Mouse (Mus musculus) limb, embryonic 15.5 days (tissue): ENCODE measurements around the gene Cnksr2. TPM values are rescaled to one million over a fixed set of nuclear protein-coding genes. Genes with fewer than 3 reads are reported as not detected.

Experiments
- ATAC-seq: fragments of 200-750 bp; cut with Nextera tagmentation; 2 replicates; pipeline ENCODE4 v1.8.0; 2017; ENCODE audit warnings: low read depth, moderate TSS enrichment; ENCODE audit not compliant: insufficient number of reproducible peaks, low FRiP score, low TSS enrichment
- H3K27ac ChIP-seq: fragments of 300-500 bp; sonication (generic); 2 replicates; pipeline ENCODE4 v1.5.1; 2015; ENCODE audit warnings: moderate library complexity, mild to moderate bottlenecking, inconsistent platforms
- H3K27me3 ChIP-seq: fragments of 300-500 bp; sonication (generic); 2 replicates; pipeline ENCODE4 v1.6.1; 2015; ENCODE audit warnings: inconsistent platforms
- H3K36me3 ChIP-seq: fragments of 300-500 bp; sonication (generic); 2 replicates; pipeline ENCODE4 v1.6.1; 2015; ENCODE audit warnings: inconsistent platforms
- H3K4me1 ChIP-seq: fragments of 300-500 bp; sonication (generic); 2 replicates; pipeline ENCODE4 v1.6.1; 2015; ENCODE audit warnings: inconsistent platforms
- H3K4me2 ChIP-seq: fragments of 300-500 bp; sonication (generic); 2 replicates; pipeline ENCODE4 v1.6.1; 2015; ENCODE audit warnings: mild to moderate bottlenecking, inconsistent platforms
- H3K4me3 ChIP-seq: fragments of 300-500 bp; sonication (generic); 2 replicates; pipeline ENCODE4 v1.5.1; 2015; ENCODE audit warnings: mild to moderate bottlenecking, inconsistent platforms
- H3K9ac ChIP-seq: fragments of 300-500 bp; sonication (generic); 2 replicates; pipeline ENCODE4 v1.6.1; 2015; ENCODE audit warnings: inconsistent platforms
- H3K9me3 ChIP-seq: fragments of 300-500 bp; sonication (generic); 2 replicates; pipeline ENCODE4 v1.6.1; 2016; ENCODE audit warnings: inconsistent platforms
- WGBS: fragments of 180-500 bp; shearing (Covaris S2); methylation state at CpG from one replicate; pipeline ENCODE4 v1.1.7; 2015; 5-methylcytosine and 5-hydroxymethylcytosine counted together
- polyA plus RNA-seq: library from polyadenylated mRNA; unstranded; fragments of >200 nt; fragmentation: Nextera tagmentation; extraction: Ambion mirVana; gene quantifications from 2 replicates; pipeline ENCODE4 v1.2.1, GENCODE M21; 2015

The Cnksr2 gene
- 1.6 and 1.8 TPM in 2 replicates for polyA plus RNA-seq

DNA sequence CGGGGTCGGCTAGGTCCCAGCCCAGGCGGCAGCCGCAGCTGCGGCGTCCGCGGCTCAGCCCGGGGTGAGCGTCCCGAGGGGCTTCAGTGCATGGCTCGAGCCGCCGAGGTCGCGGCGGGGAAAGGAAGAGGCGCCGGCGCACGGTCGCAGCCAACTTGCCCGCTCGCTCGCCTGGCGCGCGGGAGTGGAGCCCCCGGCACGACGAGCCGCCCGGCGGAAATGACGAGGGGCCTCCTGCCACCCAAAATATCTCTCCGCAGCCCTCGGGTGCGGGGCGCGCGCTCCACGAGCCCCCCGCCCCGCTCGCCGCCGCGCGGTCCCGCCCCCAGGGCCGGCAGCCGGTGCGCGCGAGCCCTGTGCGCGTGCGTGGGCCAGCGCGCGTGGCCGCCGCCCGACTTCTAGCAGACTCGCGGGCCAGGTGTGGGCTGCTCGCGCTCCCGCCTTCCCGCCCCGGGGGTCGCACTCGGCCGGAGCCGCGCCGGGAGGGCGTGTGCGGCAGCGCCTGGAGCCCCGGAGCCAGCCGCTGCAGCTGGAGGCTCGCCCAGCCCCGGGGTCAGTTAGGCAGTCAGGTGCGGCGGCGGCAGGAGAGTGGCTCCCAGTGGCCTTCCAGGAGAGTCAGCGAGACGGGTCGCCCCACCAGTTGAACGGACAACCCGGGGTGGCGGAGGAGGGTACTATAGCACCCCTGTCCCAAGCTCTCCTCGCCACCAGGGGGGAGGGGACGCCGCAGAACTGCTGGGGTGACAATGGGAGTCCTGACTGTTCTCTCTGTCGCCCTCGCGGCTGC is at the start of gene Cnksr2:
Gene Cnksr2 (minus strand): TSS at position 238 of the 787 bp plus-strand sequence.
- Histone ChIP-seq H3K36me3 (no peaks in the 10 kb centered on the region), H3K9ac (peak within 1 kb of the TSS; percentile 40; the same call in 1 of the 2 replicates), H3K4me1 (0 out of 2 replicates have a peak, but pooled peaks cover 3% of the 10 kb centered on the region), H3K9me3 (no peaks in the 10 kb centered on the region), H3K27me3 (peaks cover 15% of the 10 kb centered on the region; the same call in 1 of the 2 replicates), H3K4me2 (peak within 1 kb of the TSS; percentile 70), H3K27ac (no peak within 1 kb of the TSS), H3K4me3 (peak within 1 kb of the TSS; percentile 58)
- ATAC-seq = peak; percentile 35; the same call in 1 of the 2 replicates
- 29% methylated on average over 76 of the region's 99 CpGs for WGBS

DNA sequence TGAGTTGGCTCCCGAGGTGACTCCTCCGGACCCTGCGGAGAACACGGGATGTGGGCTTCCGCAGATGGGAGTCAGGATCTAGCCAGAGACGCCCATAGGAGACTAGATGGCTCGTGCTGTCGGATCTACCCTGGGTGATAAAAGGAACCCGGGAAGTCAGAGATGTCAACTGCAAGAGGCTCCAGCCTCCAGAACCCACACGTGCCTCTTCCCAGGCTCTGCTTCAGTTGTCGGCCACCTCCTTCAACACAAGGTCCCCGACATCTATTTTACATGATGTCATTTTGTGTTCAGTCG is 698 bp upstream of the Cnksr2 start:
- Histone ChIP-seq H3K27me3 (peaks cover 15% of the 10 kb centered on the region; the same call in 1 of the 2 replicates), H3K9ac (no peak overlapping the region), H3K4me1 (0 out of 2 replicates have a peak, but pooled peaks cover 3% of the 10 kb centered on the region), H3K4me2 (peak overlapping the region; percentile 70), H3K27ac (no peak overlapping the region), H3K9me3 (no peaks in the 10 kb centered on the region), H3K4me3 (peak overlapping the region; percentile 58), H3K36me3 (no peaks in the 10 kb centered on the region)
- no peak for ATAC-seq
- 29% methylated on average over 13 of the region's 13 CpGs for WGBS

DNA sequence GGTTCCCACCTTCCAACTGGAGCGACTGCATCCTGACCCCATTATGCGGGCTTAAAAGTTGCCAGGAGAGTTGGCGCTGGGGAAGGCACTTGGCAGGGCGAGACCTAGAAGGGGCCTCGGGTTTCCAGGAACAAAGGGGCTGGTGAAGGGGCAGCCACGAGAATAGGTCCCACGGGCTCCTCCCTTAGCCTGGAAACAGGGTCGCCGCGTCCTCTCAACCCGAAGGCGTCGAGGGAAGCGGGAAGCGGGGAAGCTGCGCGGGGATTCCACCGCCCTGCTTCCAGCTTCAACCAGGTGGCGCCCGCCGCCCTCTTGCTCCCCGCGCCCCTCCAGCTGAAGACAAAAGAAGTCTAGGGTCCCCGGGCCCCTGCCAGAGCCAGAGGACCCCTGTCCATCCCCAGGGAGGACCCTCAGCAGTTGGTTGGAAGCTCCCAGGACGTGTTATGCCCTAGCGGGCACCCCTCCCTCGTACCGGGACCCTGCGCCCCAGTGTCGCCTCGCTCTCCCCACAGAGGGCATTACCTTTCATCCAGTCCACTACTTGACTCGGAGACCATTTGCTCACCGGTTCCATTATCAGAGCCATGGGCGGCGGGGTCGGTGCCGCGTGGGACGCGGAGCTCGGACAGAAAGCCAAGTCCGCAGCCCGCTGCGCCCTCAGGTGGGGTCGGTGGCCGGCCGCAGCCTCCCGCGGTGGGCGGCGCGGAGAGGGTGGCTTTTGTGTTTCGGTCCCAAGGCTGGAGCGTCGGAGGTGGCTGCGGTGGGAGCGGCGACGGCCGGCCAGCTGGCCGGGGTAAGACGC is 638 bp downstream of the Cnksr2 start:
- 22% methylated on average over 62 of the region's 62 CpGs for WGBS
- Histone ChIP-seq H3K27me3 (peaks cover 15% of the 10 kb centered on the region; the same call in 1 of the 2 replicates), H3K4me2 (peak overlapping the region; percentile 70), H3K4me1 (0 out of 2 replicates have a peak, but pooled peaks cover 3% of the 10 kb centered on the region), H3K4me3 (peak overlapping the region; percentile 58), H3K27ac (no peak overlapping the region), H3K36me3 (no peaks in the 10 kb centered on the region), H3K9ac (peak overlapping the region; percentile 40; the same call in 1 of the 2 replicates), H3K9me3 (no peaks in the 10 kb centered on the region)
- no peak for ATAC-seq

GRCm38 (mm10) chrX:158041703-158042102 is 1.4 kb downstream of the Cnksr2 start:
- H3K27me3 ChIP-seq = peaks cover 15% of the 10 kb centered on the region; the same call in 1 of the 2 replicates
- peak overlapping the region; percentile 58 for H3K4me3 ChIP-seq
- peak overlapping the region; percentile 70 for H3K4me2 ChIP-seq
- H3K4me1 ChIP-seq = 0 out of 2 replicates have a peak, but pooled peaks cover 3% of the 10 kb centered on the region
- H3K27ac ChIP-seq = no peak overlapping the region
- no peaks in the 10 kb centered on the region for H3K9me3 ChIP-seq
- WGBS = 29% methylated on average over 7 of the region's 7 CpGs
- ATAC-seq = no peak
- H3K9ac ChIP-seq = no peak overlapping the region
- no peaks in the 10 kb centered on the region for H3K36me3 ChIP-seq

DNA sequence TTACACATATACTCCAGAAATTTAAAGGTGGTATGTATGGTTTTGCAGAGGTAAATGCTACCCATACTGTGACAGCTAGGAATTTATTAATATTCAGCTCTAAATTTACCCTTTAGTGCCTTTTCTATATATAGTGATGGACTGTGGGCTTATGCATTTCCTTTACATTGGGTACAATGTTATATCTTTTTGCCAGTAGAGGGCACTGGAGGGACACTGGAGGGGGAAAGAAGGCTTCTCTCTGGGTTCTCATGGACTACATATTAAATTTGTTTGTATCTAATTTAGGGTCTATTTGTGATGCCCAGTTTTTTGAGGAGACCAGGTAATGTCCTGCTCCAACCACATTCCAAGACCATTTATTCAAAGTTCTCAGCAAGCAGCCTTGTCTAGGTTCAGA is 91.4 kb downstream of the Cnksr2 start:
- H3K27ac ChIP-seq = no peak overlapping the region
- no peak for ATAC-seq
- no peak overlapping the region for H3K9ac ChIP-seq
- H3K4me2 ChIP-seq = no peak overlapping the region
- no peak overlapping the region for H3K4me3 ChIP-seq
- H3K36me3 ChIP-seq = no peaks in the 10 kb centered on the region
- H3K9me3 ChIP-seq = no peaks in the 10 kb centered on the region
- no peaks in the 10 kb centered on the region for H3K27me3 ChIP-seq
- H3K4me1 ChIP-seq = no peaks in the 10 kb centered on the region

DNA sequence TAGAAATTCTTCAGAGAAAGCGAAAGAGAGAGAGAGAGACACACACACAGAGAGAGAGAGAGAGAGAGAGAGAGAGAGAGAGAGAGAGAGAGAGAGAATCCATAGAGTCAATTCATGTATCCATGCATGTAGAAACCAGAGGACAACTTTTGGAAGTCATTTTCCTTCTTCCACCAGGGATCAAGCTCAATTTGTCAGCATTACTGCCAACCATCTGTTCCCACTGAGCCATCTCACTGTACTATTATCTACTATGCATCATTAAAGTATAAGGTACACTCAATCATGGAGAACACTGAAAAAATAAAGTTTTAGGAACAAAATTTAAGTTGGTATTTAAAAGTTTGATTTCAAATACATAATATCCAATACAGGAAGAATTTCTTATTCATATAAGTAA is 93.8 kb downstream of the Cnksr2 start:
- Histone ChIP-seq H3K9me3 (no peaks in the 10 kb centered on the region), H3K9ac (no peak overlapping the region), H3K4me3 (no peak overlapping the region), H3K4me1 (no peaks in the 10 kb centered on the region), H3K27me3 (no peaks in the 10 kb centered on the region), H3K36me3 (no peaks in the 10 kb centered on the region), H3K4me2 (no peak overlapping the region), H3K27ac (no peak overlapping the region)
- no peak for ATAC-seq
- 82% methylated on average over 1 of the region's 1 CpGs for WGBS

DNA sequence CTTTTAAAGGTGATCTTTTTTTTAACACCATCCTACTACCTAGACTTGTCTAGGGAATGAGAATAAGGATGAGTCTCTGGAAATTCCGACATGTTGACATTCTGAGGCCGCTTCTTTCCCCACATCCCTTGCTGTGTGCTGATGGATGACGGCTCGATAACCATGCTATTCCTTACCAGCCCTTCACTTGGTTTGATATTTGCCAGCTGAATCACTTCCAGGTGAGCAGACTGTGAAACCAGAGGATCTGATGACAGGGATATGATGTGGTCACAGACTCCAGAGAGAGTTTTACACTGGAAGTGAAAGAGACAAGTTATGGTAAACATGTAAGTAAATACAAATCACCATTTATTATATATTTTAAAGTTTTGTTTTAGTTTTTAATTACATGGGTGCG is 98.0 kb downstream of the Cnksr2 start:
- Histone ChIP-seq H3K4me1 (no peaks in the 10 kb centered on the region), H3K9me3 (no peaks in the 10 kb centered on the region), H3K36me3 (no peaks in the 10 kb centered on the region), H3K27ac (no peak overlapping the region), H3K4me3 (no peak overlapping the region), H3K9ac (no peak overlapping the region), H3K27me3 (no peaks in the 10 kb centered on the region), H3K4me2 (no peak overlapping the region)
- 79% methylated on average over 5 of the region's 5 CpGs for WGBS
- no peak for ATAC-seq

DNA sequence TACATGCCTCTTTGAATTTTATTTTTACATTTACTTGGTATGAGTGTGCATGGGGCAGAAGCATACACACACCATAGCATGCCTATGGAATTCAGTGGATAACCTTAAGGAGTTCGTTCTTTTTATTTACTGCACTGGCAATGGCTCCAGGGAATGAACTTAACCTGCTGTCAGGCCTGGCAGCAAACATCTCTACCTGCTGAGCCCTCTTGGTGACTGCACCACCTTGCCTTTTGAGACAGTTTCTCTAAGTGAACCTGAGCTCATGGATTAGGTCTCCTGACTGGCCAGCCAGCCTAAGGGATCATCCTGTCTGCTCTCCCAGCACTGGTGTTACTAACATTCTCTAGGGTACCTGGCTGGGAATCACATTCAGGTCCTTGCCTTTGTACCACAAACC is 106.5 kb downstream of the Cnksr2 start:
- no peaks in the 10 kb centered on the region for H3K4me1 ChIP-seq
- no peaks in the 10 kb centered on the region for H3K9me3 ChIP-seq
- ATAC-seq = no peak
- H3K36me3 ChIP-seq = no peaks in the 10 kb centered on the region
- no peak overlapping the region for H3K4me3 ChIP-seq
- 75% methylated on average over 1 of the region's 1 CpGs for WGBS
- H3K4me2 ChIP-seq = no peak overlapping the region
- no peaks in the 10 kb centered on the region for H3K27me3 ChIP-seq
- no peak overlapping the region for H3K9ac ChIP-seq
- H3K27ac ChIP-seq = no peak overlapping the region

- Histone ChIP-seq H3K4me1 (no peaks in the 10 kb centered on the region), H3K4me2 (no peak overlapping the region), H3K27me3 (no peaks in the 10 kb centered on the region), H3K9ac (no peak overlapping the region), H3K27ac (no peak overlapping the region), H3K36me3 (no peaks in the 10 kb centered on the region), H3K4me3 (no peak overlapping the region), H3K9me3 (no peaks in the 10 kb centered on the region)
- WGBS = 82% methylated on average over 3 of the region's 3 CpGs
- ATAC-seq = no peak
Observed at GRCm38 (mm10) chrX:157920093-157920492, 123.0 kb downstream of the Cnksr2 start.

GRCm38 (mm10) chrX:157829983-157830382 is 213.1 kb downstream of the Cnksr2 start:
- ATAC-seq = no peak
- Histone ChIP-seq H3K4me1 (no peaks in the 10 kb centered on the region), H3K36me3 (no peaks in the 10 kb centered on the region), H3K27ac (no peak overlapping the region), H3K4me2 (no peak overlapping the region), H3K4me3 (no peak overlapping the region), H3K9ac (no peak overlapping the region), H3K27me3 (no peaks in the 10 kb centered on the region), H3K9me3 (no peaks in the 10 kb centered on the region)
- WGBS = 71% methylated on average over 4 of the region's 4 CpGs

- ATAC-seq = no peak
- H3K27me3 ChIP-seq = peaks cover 27% of the 10 kb centered on the region
Observed at GRCm38 (mm10) chrX:157818921-157819260, 224.2 kb downstream of the Cnksr2 start.

More at GRCm38 (mm10) chrX:157818921-157819260, 224.2 kb downstream of the Cnksr2 start:
- 84% methylated on average over 13 of the region's 13 CpGs for WGBS
- Histone ChIP-seq H3K9me3 (no peaks in the 10 kb centered on the region), H3K4me3 (no peak overlapping the region), H3K4me2 (no peak overlapping the region), H3K4me1 (peaks cover 8% of the 10 kb centered on the region; the same call in 1 of the 2 replicates), H3K36me3 (no peaks in the 10 kb centered on the region), H3K9ac (no peak overlapping the region), H3K27ac (no peak overlapping the region)
